ENCODE assay signal across 21 mouse cellular contexts in the genomic region with DNA sequence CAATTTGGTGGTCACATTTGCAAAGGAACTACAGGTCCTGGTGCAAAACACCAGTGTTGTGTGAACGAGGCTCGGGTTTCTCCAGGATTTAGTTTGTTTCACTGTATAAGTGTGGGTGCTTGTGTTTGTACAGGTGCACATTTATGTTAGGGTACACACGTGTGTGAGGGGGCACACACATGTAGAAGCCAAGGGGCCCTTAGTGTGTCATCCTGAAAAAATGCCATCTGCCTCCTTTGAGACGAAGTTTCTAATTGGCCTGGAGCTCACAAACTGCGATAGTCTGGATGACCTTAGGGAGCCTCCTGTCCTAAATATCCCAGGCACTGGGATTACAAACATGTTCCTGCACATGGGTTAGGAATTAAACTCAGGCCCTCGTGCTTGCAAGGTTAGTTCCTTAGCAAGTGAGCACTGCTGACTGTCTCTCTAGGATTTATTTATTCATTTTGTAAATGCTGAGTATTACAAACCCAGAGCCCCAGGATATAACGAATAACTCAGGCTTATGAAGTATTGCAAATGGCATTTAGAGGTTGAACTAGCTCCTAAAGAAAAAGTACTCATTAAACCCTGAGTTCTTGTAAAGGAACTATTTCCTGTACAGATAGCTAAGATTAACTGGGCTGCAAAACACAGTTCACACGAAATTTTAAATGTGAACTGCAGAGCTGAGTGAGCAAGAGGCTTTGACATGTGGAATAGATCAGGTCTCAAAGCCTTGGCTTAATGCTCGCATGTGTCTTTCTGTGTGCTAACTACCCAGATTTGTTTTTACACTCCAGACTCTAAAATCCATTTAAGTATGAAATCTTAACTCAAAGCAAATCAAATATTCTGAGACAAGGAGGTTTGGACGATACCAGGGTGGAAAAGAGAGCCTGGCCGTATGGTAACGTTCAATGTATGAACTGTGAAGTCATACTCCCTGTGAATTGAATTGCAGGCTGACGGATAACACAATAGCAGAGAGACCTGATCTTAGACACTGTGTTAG. TPM values are rescaled to one million over a fixed set of nuclear protein-coding genes. Genes with fewer than 3 reads are reported as not detected.
DNase-seq lines count a peak whose midpoint lies in the region; ATAC-seq and TF ChIP-seq lines count a peak whose summit lies in the region.
"Had no signal": no experiment of that assay in that cellular context is flagged by ENCODE, and none has a peak within 500 bp of the region (broad histone marks: within the 10 kb centered on the region; RNA-seq: fewer than 3 reads in every experiment).

No protein-coding gene starts in this region.

- ATAC-seq in heart, embryonic 13.5 days (ENCODE audit: extremely low read depth, insufficient number of reproducible peaks, low FRiP score, low TSS enrichment) = no peak
- no peak for ATAC-seq in stomach, embryonic 14.5 days (ENCODE audit: insufficient number of reproducible peaks, insufficient read depth, low FRiP score, low read depth)
- ATAC-seq in stomach, postnatal 0 days (ENCODE audit: low FRiP score, low TSS enrichment) = no peak
- no peak for ATAC-seq in liver, postnatal 0 days
- ATAC-seq: CD4-positive, CD25-positive, alpha-beta regulatory T cell, adult 4 months had no signal

- no peak overlapping the region for H3K9ac ChIP-seq in heart, embryonic 13.5 days
- no peak overlapping the region for H3K9ac ChIP-seq in stomach, embryonic 14.5 days (replicated peaks; ENCODE audit: low read depth, low read length)
- H3K9ac ChIP-seq in stomach, postnatal 0 days (ENCODE audit: low read length) = no peak overlapping the region
- no peak overlapping the region for H3K9ac ChIP-seq in liver, postnatal 0 days (replicated peaks)
- H3K9ac ChIP-seq: hindbrain, embryonic 15.5 days; midbrain, embryonic 15.5 days; neural tube, embryonic 15.5 days; stomach, embryonic 15.5 days had no signal

- no peaks in the 10 kb centered on the region for H3K9me3 ChIP-seq in heart, embryonic 13.5 days
- H3K9me3 ChIP-seq in stomach, embryonic 14.5 days (ENCODE audit: control insufficient read depth, low read depth, low read length) = no peaks in the 10 kb centered on the region
- no peaks in the 10 kb centered on the region for H3K9me3 ChIP-seq in stomach, postnatal 0 days (ENCODE audit: control insufficient read depth, low read length)
- H3K9me3 ChIP-seq in liver, postnatal 0 days (ENCODE audit: low read length) = no peaks in the 10 kb centered on the region
- H3K9me3 ChIP-seq: hindbrain, embryonic 15.5 days; midbrain, embryonic 15.5 days; neural tube, embryonic 15.5 days; stomach, embryonic 15.5 days had no signal

- DNase-seq in heart, postnatal 4 days = no peak
- DNase-seq in stomach, postnatal 0 days (ENCODE audit: low spot score) = no peak
- DNase-seq in right cerebral cortex, adult 2 months (ENCODE audit: low spot score in 2 of 2) = no peak
- DNase-seq in liver, postnatal 0 days = no peak
- DNase-seq: cerebellum, postnatal 14 days; gastrocnemius, postnatal 25 days; kidney, adult 18-20 months; kidney, postnatal 36 days; lung, adult 18-20 months; lung, postnatal 4 days; thymus, postnatal 36 days had no signal

- no peak overlapping the region for H3ac ChIP-seq in myocyte (ENCODE audit: control insufficient read depth, insufficient read length)

- peaks cover 20% of the 10 kb centered on the region for H3K4me1 ChIP-seq in heart, embryonic 13.5 days
- H3K4me1 ChIP-seq in stomach, embryonic 14.5 days (ENCODE audit: control insufficient read depth, insufficient read depth, low read length) = peaks cover 10% of the 10 kb centered on the region; the same call in 1 of the 2 replicates
- H3K4me1 ChIP-seq in stomach, postnatal 0 days (replicated peaks; ENCODE audit: control insufficient read depth, insufficient read depth) = no peaks in the 10 kb centered on the region
- H3K4me1 ChIP-seq in embryonic fibroblast, embryonic 13.5 days (ENCODE audit: control insufficient read depth, insufficient read depth, low read length) = peaks cover 31% of the 10 kb centered on the region
- H3K4me1 ChIP-seq in liver, postnatal 0 days (ENCODE audit: insufficient read depth) = no peaks in the 10 kb centered on the region
- H3K4me1 ChIP-seq: hindbrain, embryonic 15.5 days; midbrain, embryonic 15.5 days; neural tube, embryonic 15.5 days; stomach, embryonic 15.5 days had no signal

- no peak overlapping the region for H3K4me2 ChIP-seq in heart, embryonic 13.5 days
- no peak overlapping the region for H3K4me2 ChIP-seq in stomach, embryonic 14.5 days (replicated peaks; ENCODE audit: low read depth, low read length)
- H3K4me2 ChIP-seq in stomach, postnatal 0 days (replicated peaks; ENCODE audit: low read depth) = no peak overlapping the region
- peak overlapping the region; percentile 39 for H3K4me2 ChIP-seq in myocyte (ENCODE audit: low read depth)
- no peak overlapping the region for H3K4me2 ChIP-seq in liver, postnatal 0 days (ENCODE audit: low read depth, low read length)
- H3K4me2 ChIP-seq: hindbrain, embryonic 15.5 days; midbrain, embryonic 15.5 days; neural tube, embryonic 15.5 days; stomach, embryonic 15.5 days had no signal

- H3K79me2 ChIP-seq in myocyte (ENCODE audit: control insufficient read depth, insufficient read depth) = no peaks in the 10 kb centered on the region

- H3K36me3 ChIP-seq in heart, embryonic 13.5 days = no peaks in the 10 kb centered on the region
- no peaks in the 10 kb centered on the region for H3K36me3 ChIP-seq in stomach, embryonic 14.5 days (ENCODE audit: control insufficient read depth, insufficient read depth, low read length)
- no peaks in the 10 kb centered on the region for H3K36me3 ChIP-seq in stomach, postnatal 0 days (ENCODE audit: control insufficient read depth, insufficient read depth, low read length)
- no peaks in the 10 kb centered on the region for H3K36me3 ChIP-seq in myocyte (ENCODE audit: control insufficient read depth, insufficient read depth)
- H3K36me3 ChIP-seq in liver, postnatal 0 days (replicated peaks; ENCODE audit: insufficient read depth, low read length) = no peaks in the 10 kb centered on the region
- H3K36me3 ChIP-seq: hindbrain, embryonic 15.5 days; midbrain, embryonic 15.5 days; neural tube, embryonic 15.5 days; stomach, embryonic 15.5 days had no signal

- TF ChIP-seq CTCF in stomach, postnatal 0 days (IDR thresholded peaks at IDR 0.05; ENCODE audit: low read depth) = no peak
- TF ChIP-seq CTCF in embryonic fibroblast, embryonic 13.5 days (IDR thresholded peaks at IDR 0.05; ENCODE audit: borderline replicate concordance, insufficient read depth, low read length) = no peak
- TF ChIP-seq CTCF in liver, postnatal 0 days (IDR thresholded peaks at IDR 0.05; ENCODE audit: low read depth) = no peak

- H3K4me3 ChIP-seq in heart, embryonic 13.5 days = no peak overlapping the region
- no peak overlapping the region for H3K4me3 ChIP-seq in stomach, embryonic 14.5 days (ENCODE audit: low read depth, low read length)
- no peak overlapping the region for H3K4me3 ChIP-seq in stomach, postnatal 0 days (ENCODE audit: low read depth, low read length)
- H3K4me3 ChIP-seq in embryonic fibroblast, embryonic 13.5 days (ENCODE audit: insufficient read depth, low read length) = no peak overlapping the region
- H3K4me3 ChIP-seq in myocyte = no peak overlapping the region
- H3K4me3 ChIP-seq in liver, postnatal 0 days (ENCODE audit: low read depth, low read length) = no peak overlapping the region
- H3K4me3 ChIP-seq: hindbrain, embryonic 15.5 days; midbrain, embryonic 15.5 days; neural tube, embryonic 15.5 days; stomach, embryonic 15.5 days had no signal

- H3K27me3 ChIP-seq in heart, embryonic 13.5 days (replicated peaks) = no peaks in the 10 kb centered on the region
- no peaks in the 10 kb centered on the region for H3K27me3 ChIP-seq in stomach, embryonic 14.5 days (ENCODE audit: control insufficient read depth, insufficient read depth, low read length)
- H3K27me3 ChIP-seq in stomach, postnatal 0 days (ENCODE audit: control insufficient read depth, insufficient read depth, low read length) = no peaks in the 10 kb centered on the region
- H3K27me3 ChIP-seq in myocyte (ENCODE audit: control insufficient read depth, insufficient read depth, insufficient read length) = no peaks in the 10 kb centered on the region
- H3K27me3 ChIP-seq in liver, postnatal 0 days (ENCODE audit: insufficient read depth, low read length) = no peaks in the 10 kb centered on the region
- H3K27me3 ChIP-seq: hindbrain, embryonic 15.5 days; midbrain, embryonic 15.5 days; neural tube, embryonic 15.5 days; stomach, embryonic 15.5 days had no signal

- WGBS in heart, embryonic 13.5 days = 58% methylated on average over 13 of the region's 13 CpGs
- 47% methylated on average over 13 of the region's 13 CpGs for WGBS in stomach, embryonic 14.5 days
- 48% methylated on average over 13 of the region's 13 CpGs for WGBS in stomach, postnatal 0 days
- WGBS in liver, postnatal 0 days (ENCODE audit: insufficient replicate concordance) = 71% methylated on average over 13 of the region's 13 CpGs

- TF ChIP-seq EP300 in stomach, postnatal 0 days (optimal IDR thresholded peaks at IDR 0.05) = no peak
- TF ChIP-seq EP300 in liver, postnatal 0 days (IDR thresholded peaks at IDR 0.05; ENCODE audit: low read depth) = no peak

- no peak for TF ChIP-seq POLR2A in embryonic fibroblast, embryonic 13.5 days (IDR thresholded peaks at IDR 0.05; ENCODE audit: low read depth, low read length)
- no peak for TF ChIP-seq POLR2A in myocyte (IDR thresholded peaks at IDR 0.05; ENCODE audit: insufficient read length, low read depth)

- peak overlapping the region; percentile 25 for H3K27ac ChIP-seq in heart, embryonic 13.5 days (replicated peaks)
- H3K27ac ChIP-seq in stomach, embryonic 14.5 days (ENCODE audit: low read length) = peak overlapping the region; percentile 48; the same call in 1 of the 2 replicates
- H3K27ac ChIP-seq in stomach, postnatal 0 days (replicated peaks) = no peak overlapping the region
- peak overlapping the region; percentile 99 for H3K27ac ChIP-seq in embryonic fibroblast, embryonic 13.5 days (ENCODE audit: insufficient read depth, low read length)
- H3K27ac ChIP-seq in liver, postnatal 0 days (ENCODE audit: low read depth) = no peak overlapping the region
- H3K27ac ChIP-seq: hindbrain, embryonic 15.5 days; midbrain, embryonic 15.5 days; neural tube, embryonic 15.5 days; stomach, embryonic 15.5 days had no signal

TF ChIP-seq in myocyte, 11 proteins besides CTCF, POLR2A, EP300 and RAD21 (continues in another document):
- TF ChIP-seq SRF (IDR thresholded peaks at IDR 0.05; ENCODE audit: control insufficient read depth, insufficient read length, low read depth) = no peak
- no peak for TF ChIP-seq CEBPB (IDR thresholded peaks at IDR 0.05; ENCODE audit: insufficient read depth, poor library complexity, severe bottlenecking)
- TF ChIP-seq POLR2AphosphoS2 (IDR thresholded peaks at IDR 0.05; ENCODE audit: insufficient read length, low read depth) = no peak

RNA-seq across cellular contexts. Expression of a gene that starts 39.8 kb away (rescaled TPM):
- 0.31 and 0.36 TPM in 2 replicates for polyA plus RNA-seq in heart, embryonic 13.5 days (2015; fragmentation: Nextera tagmentation; extraction: Ambion mirVana)
- total RNA-seq in heart, postnatal 4 days (2021) = 1 to 10 TPM; 1.0 to 1.2 TPM
- 0.04 and 0.07 TPM in 2 replicates for polyA plus RNA-seq in stomach, embryonic 14.5 days (2014; fragmentation: Nextera tagmentation; extraction: Ambion mirVana)
- 0.05 TPM in 2 replicates for polyA plus RNA-seq in stomach, postnatal 0 days (2015; fragmentation: Nextera tagmentation; extraction: Ambion mirVana)
- 0.81 and 1.2 TPM in 2 replicates for polyA plus RNA-seq in embryonic fibroblast, embryonic 13.5 days (2011; ENCODE audit: insufficient read length, low read depth, missing spikeins)
- 0.23 TPM for polyA plus RNA-seq in myocyte (2012; fragmentation: generic; extraction: Trizol)
- not detected in 2 replicates for polyA plus RNA-seq in liver, postnatal 0 days (2015; fragmentation: Nextera tagmentation; extraction: Ambion mirVana)
- total RNA-seq: MEL had no signal

Comparison
In these comparisons a context has a peak if more than half of its experiments do, and no peak if none do; other contexts are left out.
1. H3K27ac ChIP-seq: peak in heart, embryonic 13.5 days (single experiment), stomach, embryonic 14.5 days (single experiment) and embryonic fibroblast, embryonic 13.5 days (single experiment); none in stomach, postnatal 0 days (single experiment) and liver, postnatal 0 days (single experiment).